Mouse (Mus musculus) stomach, postnatal 0 days (tissue): Measurements from ENCODE around the gene Trp53. TPM values are rescaled to one million over a fixed set of nuclear protein-coding genes. Genes with fewer than 3 reads are reported as not detected.

ENCODE experiments used
- ATAC-seq: fragments of 200-750 bp; cut with Nextera tagmentation; 2 replicates; pipeline ENCODE4 v1.8.0; 2017; ENCODE audit not compliant: low FRiP score, low TSS enrichment
- DNase-seq: peaks from one replicate; pipeline ENCODE4 v3.0.0-alpha.2; 2016; ENCODE audit warnings: low spot score
- H3K27ac ChIP-seq: fragments of 300-500 bp; sonication (generic); replicated peaks from 2 replicates; pipeline ENCODE4 v1.5.1; 2014; ENCODE audit warnings: mild to moderate bottlenecking, control low read depth
- H3K27me3 ChIP-seq: fragments of 300-500 bp; sonication (generic); 2 replicates; pipeline ENCODE4 v1.6.1; 2014; ENCODE audit warnings: low read length; ENCODE audit not compliant: control insufficient read depth, insufficient read depth
- H3K36me3 ChIP-seq: fragments of 300-500 bp; sonication (generic); 2 replicates; pipeline ENCODE4 v1.6.1; 2014; ENCODE audit warnings: low read length, mixed read lengths; ENCODE audit not compliant: control insufficient read depth, insufficient read depth
- H3K4me1 ChIP-seq: fragments of 300-500 bp; sonication (generic); replicated peaks from 2 replicates; pipeline ENCODE4 v1.6.1; 2014; ENCODE audit warnings: antibody characterized with exemption; ENCODE audit not compliant: control insufficient read depth, insufficient read depth
- H3K4me2 ChIP-seq: fragments of 300-500 bp; sonication (generic); replicated peaks from 2 replicates; pipeline ENCODE4 v1.6.1; 2014; ENCODE audit warnings: low read depth, mild to moderate bottlenecking, control low read depth, moderate library complexity
- H3K4me3 ChIP-seq: fragments of 300-500 bp; sonication (generic); 2 replicates; pipeline ENCODE4 v1.5.1; 2014; ENCODE audit warnings: low read depth, low read length, control low read depth
- H3K9ac ChIP-seq: fragments of 300-500 bp; sonication (generic); 2 replicates; pipeline ENCODE4 v1.6.1; 2014; ENCODE audit warnings: mild to moderate bottlenecking, low read length, control low read depth, mixed read lengths
- H3K9me3 ChIP-seq: fragments of 300-500 bp; sonication (generic); 2 replicates; pipeline ENCODE4 v1.6.1; 2016; ENCODE audit warnings: low read length; ENCODE audit not compliant: control insufficient read depth
- CTCF ChIP-seq: IDR thresholded peaks from 2 replicates; pipeline ENCODE4 v1.5.1; 2016; ENCODE audit warnings: antibody characterized with exemption, low read depth, mild to moderate bottlenecking, moderate library complexity
- EP300 ChIP-seq: optimal IDR thresholded peaks from 2 replicates; pipeline ENCODE3; 2016; ENCODE audit warnings: antibody characterized with exemption
- WGBS: fragments of 180-500 bp; shearing (Covaris S2); extraction: QIAGEN DNeasy Blood & Tissue Kit; methylation state at CpG from one replicate; pipeline ENCODE4 v1.1.7; 2014; 5-methylcytosine and 5-hydroxymethylcytosine counted together
- polyA plus RNA-seq: library from polyadenylated mRNA; unstranded; fragments of >200 nt; fragmentation: Nextera tagmentation; extraction: Ambion mirVana; gene quantifications from 2 replicates; pipeline ENCODE4 v1.2.1, GENCODE M21; 2015

The Trp53 gene
- polyA plus RNA-seq, 1 experiment from 2014 or later = 45.0 TPM

- WGBS = under 1% methylated on average over 36 of the region's 36 CpGs
- Histone ChIP-seq H3K27ac (peak overlapping the region; percentile 96), H3K36me3 (no peaks in the 10 kb centered on the region), H3K9ac (peak overlapping the region; percentile 74), H3K4me1 (0 out of 2 replicates have a peak, but pooled peaks cover 8% of the 10 kb centered on the region), H3K27me3 (no peaks in the 10 kb centered on the region), H3K4me3 (peak overlapping the region; percentile 48), H3K4me2 (peak overlapping the region; percentile 66), H3K9me3 (no peaks in the 10 kb centered on the region)
- ATAC-seq = peak; percentile 91
- DNase-seq = peak; percentile 94
- 0 out of 2 replicates have a peak, but pooled peaks have one; percentile 25 for TF ChIP-seq CTCF
- TF ChIP-seq EP300 = peak; percentile 55
Measured at GRCm38 (mm10) chr11:69581147-69581688, 1.1 kb downstream of the Trp53 start.

DNA sequence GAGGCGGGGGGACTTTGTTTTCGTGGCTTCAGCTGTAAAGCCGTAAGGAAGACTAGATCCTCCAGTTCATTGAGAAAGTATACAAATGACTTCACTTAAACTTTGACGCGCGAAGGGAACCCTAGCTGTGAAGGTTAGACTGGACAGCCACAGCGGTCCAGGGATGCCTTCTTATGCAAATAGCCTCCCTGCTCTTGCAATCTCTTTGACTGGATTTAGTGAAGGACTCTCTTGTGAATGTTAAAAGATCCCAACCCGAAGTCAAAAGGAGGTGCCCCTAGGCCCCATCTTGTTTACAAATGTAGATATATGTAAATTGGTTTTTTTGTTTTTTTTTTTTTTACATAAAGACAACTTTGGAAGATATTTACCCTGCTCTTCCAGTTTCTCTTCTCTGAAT is 1.7 kb downstream of the Trp53 start:
- TF ChIP-seq EP300 (no peak), CTCF (no peak)
- no peaks in the 10 kb centered on the region for H3K36me3 ChIP-seq
- DNase-seq = no peak
- H3K27me3 ChIP-seq = no peaks in the 10 kb centered on the region
- H3K9me3 ChIP-seq = no peaks in the 10 kb centered on the region
- WGBS = 1% methylated on average over 8 of the region's 8 CpGs
- H3K4me3 ChIP-seq = peak overlapping the region; percentile 48
- 0 out of 2 replicates have a peak, but pooled peaks cover 8% of the 10 kb centered on the region for H3K4me1 ChIP-seq
- peak overlapping the region; percentile 74 for H3K9ac ChIP-seq
- peak overlapping the region; percentile 66 for H3K4me2 ChIP-seq
- peak overlapping the region; percentile 59 for H3K27ac ChIP-seq
- ATAC-seq = no peak

- Histone ChIP-seq H3K27me3 (no peaks in the 10 kb centered on the region), H3K9me3 (no peaks in the 10 kb centered on the region), H3K4me1 (0 out of 2 replicates have a peak, but pooled peaks cover 8% of the 10 kb centered on the region), H3K9ac (no peak overlapping the region), H3K36me3 (0 out of 2 replicates have a peak, but pooled peaks cover under 1% of the 10 kb centered on the region), H3K4me3 (peak overlapping the region; percentile 48), H3K4me2 (peak overlapping the region; percentile 66), H3K27ac (no peak overlapping the region)
- no peak for ATAC-seq
- no peak for DNase-seq
- WGBS = 62% methylated on average over 9 of the region's 9 CpGs
- TF ChIP-seq EP300 (no peak), CTCF (no peak)
Measured at GRCm38 (mm10) chr11:69582230-69582805, 2.2 kb downstream of the Trp53 start.

GRCm38 (mm10) chr11:69584008-69584407 is 3.8 kb downstream of the Trp53 start:
- WGBS = 81% methylated on average over 7 of the region's 7 CpGs
- Histone ChIP-seq H3K9me3 (no peaks in the 10 kb centered on the region), H3K4me2 (no peak overlapping the region), H3K27me3 (no peaks in the 10 kb centered on the region), H3K36me3 (peaks cover 15% of the 10 kb centered on the region), H3K4me1 (no peaks in the 10 kb centered on the region), H3K4me3 (no peak overlapping the region), H3K27ac (no peak overlapping the region), H3K9ac (no peak overlapping the region)
- DNase-seq (no peak), ATAC-seq (no peak)
- no peak for TF ChIP-seq CTCF
- TF ChIP-seq EP300 = no peak

GRCm38 (mm10) chr11:69584937-69585336 is 4.8 kb downstream of the Trp53 start:
- no peak overlapping the region for H3K4me3 ChIP-seq
- 92% methylated on average over 13 of the region's 13 CpGs for WGBS
- DNase-seq (no peak), ATAC-seq (no peak)
- H3K36me3 ChIP-seq = peaks cover 21% of the 10 kb centered on the region
- no peaks in the 10 kb centered on the region for H3K27me3 ChIP-seq
- no peaks in the 10 kb centered on the region for H3K9me3 ChIP-seq
- no peak overlapping the region for H3K27ac ChIP-seq
- H3K9ac ChIP-seq = no peak overlapping the region
- TF ChIP-seq CTCF = no peak
- TF ChIP-seq EP300 = no peak
- H3K4me2 ChIP-seq = no peak overlapping the region
- no peaks in the 10 kb centered on the region for H3K4me1 ChIP-seq

- ATAC-seq (0 out of 2 replicates have a peak, but pooled peaks have one; percentile 22), DNase-seq (no peak)
- Histone ChIP-seq H3K4me2 (no peak overlapping the region), H3K36me3 (peaks cover 21% of the 10 kb centered on the region), H3K9me3 (no peaks in the 10 kb centered on the region), H3K4me1 (no peaks in the 10 kb centered on the region), H3K9ac (no peak overlapping the region), H3K4me3 (no peak overlapping the region), H3K27ac (no peak overlapping the region), H3K27me3 (no peaks in the 10 kb centered on the region)
- no peak for TF ChIP-seq EP300
- no peak for TF ChIP-seq CTCF
- 68% methylated on average over 7 of the region's 7 CpGs for WGBS
Measured at GRCm38 (mm10) chr11:69585718-69586325, 5.7 kb downstream of the Trp53 start.
